Mouse (Mus musculus): ENCODE measurements around the gene Vat1.

GRCm38 (mm10) chr11:101485509-101486028 lies 19.5 kb upstream of the Vat1 start:
- no peak for TF ChIP-seq POLR2A (IDR thresholded peaks at IDR 0.05; ENCODE audit: extremely low read depth, insufficient read depth, low read length)
- no peak for TF ChIP-seq CTCF (IDR thresholded peaks at IDR 0.05; ENCODE audit: low read depth, low read length)

Data from liver, adult 2 months (tissue).